Mouse (Mus musculus) mouse trophoblast stem cell (cell line): Measurements from ENCODE around the gene Dlg5.

Experiments
- in situ Hi-C, 2 experiments: fragments of 300-500 bp; cut with MseI, MboI; formaldehyde crosslinking; loops; 2 replicates in 1 of 2; 3 replicates in 1 of 2; pipeline ENCODE4 v1.15.1; 2025

Gene Dlg5

DNA sequence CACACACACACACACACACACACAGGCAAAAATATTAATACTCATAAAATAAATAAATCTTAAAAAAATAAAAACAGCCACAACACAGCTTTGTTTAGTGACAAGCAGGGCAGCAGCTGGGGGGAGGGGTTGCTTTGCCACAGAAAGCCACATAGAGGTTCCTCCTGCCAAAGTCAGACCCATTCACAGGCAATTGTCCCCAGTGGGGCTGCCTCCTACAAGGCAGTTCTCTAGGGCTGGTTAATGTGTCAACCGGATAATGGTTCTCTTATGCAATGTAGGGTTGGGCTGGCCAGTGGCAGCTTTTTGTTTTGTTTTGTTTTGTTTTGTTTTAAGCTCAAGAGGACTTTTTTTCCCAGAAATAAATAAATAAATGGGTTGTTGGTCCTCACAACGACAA is 11.3 kb downstream of the Dlg5 start:
- in situ Hi-C loops: no loop called here

DNA sequence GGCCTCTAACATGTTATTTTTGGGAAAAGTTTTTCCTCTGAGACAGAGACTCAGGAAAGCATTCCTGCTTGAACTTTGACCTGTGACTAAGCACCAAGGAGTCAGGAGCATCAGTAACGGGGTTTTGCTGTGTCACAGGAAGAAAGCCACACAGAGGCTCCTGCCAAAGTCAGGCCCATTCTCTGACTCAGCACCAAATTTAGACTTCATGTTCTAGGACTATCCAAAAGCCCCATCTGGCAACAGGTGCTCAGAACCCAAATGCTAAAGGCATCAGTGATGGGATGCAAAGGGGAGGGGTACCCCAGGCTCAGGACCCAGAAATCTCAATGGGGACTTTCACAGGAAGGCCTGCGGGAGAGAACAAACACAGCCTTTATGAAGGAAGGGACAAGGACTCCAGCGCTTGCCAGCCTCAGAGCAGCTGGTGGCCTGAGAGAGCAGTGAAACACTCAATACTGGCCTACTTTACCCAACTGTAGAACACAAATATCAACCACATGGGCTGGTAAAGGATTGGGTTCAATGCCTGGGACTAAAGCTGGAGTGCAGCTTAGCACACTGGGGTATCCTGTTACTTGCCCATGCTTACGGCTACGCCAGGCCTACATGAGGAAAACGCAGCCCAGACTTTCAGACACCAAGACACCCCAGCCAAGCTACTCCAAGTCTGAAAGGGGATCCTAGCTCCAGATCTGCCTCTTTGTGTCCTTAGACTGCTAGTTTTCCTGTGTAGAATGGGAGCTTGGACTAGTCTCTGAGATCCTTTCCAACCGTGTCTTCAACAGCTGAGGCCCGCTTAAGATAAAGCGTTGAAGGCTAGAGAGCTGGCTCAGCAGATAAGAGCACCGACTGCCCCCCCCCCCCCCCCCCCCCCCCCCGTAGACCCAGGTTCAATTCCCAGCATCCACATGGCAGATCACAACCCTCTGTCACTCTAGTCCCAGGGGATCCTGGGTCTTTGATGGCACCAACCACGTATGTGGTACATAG is 12.8 kb downstream of the Dlg5 start:
- in situ Hi-C loops: no loop called here

- in situ Hi-C loops: no loop called here
Observed at GRCm38 (mm10) chr14:24228549-24228948, 17.2 kb downstream of the Dlg5 start.

- in situ Hi-C loops: no loop called here
Observed at GRCm38 (mm10) chr14:24227015-24227414, 18.7 kb downstream of the Dlg5 start.

- in situ Hi-C loops: no loop called here
Observed at GRCm38 (mm10) chr14:24226344-24226743, 19.4 kb downstream of the Dlg5 start.

- in situ Hi-C loops: no loop called here
Observed at GRCm38 (mm10) chr14:24222759-24223158, 23.0 kb downstream of the Dlg5 start.

DNA sequence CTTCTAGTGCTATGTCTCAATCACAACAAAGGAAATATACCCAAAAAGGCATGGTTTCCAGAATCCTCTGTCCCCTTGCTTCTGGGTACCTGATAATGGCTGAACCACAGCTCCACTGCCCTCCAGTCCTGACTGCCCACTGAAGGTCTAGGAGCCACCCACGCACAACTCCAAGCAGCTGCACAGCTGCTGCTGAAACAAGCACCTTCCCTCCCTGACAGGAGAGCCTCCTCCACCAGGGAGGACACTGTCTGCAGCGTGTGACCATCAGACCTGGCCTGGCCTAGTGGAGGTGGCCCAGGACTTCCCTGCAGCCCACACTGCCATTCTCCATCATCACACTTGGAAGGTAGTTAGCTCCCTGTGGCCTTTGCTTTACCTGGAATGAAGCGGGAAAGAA is 23.4 kb downstream of the Dlg5 start:
- in situ Hi-C loops: no loop called here

DNA sequence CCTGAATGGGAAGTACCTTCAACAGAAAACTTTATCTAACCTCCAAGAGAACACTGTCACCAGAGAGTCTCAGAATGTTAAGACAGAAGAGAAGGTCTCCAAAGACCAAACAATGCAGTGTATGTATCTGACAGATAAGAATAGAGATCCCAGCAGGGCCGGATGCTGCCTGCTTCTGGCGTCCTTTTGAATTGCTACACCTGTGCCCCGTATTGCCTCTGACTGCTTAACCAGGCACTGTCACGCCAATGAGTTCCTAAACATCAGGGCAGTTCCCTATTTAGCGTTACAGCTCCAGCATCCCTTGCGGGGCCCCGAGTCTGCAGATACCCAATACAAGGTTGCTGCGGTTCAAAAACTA is 28.4 kb downstream of the Dlg5 start:
- in situ Hi-C loops: no loop called here

DNA sequence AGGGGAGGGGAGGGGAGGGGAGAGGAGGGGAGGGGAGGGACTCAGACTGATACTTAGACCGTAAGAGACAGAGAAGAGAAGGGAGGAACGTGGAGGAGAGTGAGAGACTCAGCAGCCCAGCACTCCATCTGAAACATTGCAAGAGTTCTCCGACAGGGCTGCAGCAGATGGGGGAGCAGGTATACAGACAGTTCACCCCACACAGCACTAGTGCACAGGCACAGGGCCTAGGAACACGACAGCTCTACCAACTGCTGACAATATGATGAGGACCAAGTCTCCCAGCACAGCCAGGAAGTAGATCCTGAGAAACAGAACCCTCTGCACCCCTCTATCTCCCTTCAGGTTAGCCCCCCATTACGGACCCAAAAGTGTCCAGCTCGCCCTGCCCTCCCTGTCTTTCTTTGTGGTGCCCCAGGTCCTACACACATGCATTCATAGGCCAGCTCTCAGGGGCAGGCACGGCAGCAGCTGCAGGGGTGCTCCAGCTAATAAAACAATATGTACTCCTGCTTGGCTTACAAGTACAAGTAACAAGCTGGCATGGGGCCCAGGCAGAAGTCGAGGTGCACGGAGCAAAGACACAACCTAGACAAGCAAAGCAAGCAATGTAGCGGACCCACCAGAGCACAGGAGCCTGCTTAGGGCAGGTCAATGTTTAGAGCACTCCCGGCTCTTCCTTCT is 28.9 kb downstream of the Dlg5 start:
- in situ Hi-C loops: no loop called here

GRCm38 (mm10) chr14:24216064-24216463 is 29.7 kb downstream of the Dlg5 start:
- in situ Hi-C loops: no loop called here

DNA sequence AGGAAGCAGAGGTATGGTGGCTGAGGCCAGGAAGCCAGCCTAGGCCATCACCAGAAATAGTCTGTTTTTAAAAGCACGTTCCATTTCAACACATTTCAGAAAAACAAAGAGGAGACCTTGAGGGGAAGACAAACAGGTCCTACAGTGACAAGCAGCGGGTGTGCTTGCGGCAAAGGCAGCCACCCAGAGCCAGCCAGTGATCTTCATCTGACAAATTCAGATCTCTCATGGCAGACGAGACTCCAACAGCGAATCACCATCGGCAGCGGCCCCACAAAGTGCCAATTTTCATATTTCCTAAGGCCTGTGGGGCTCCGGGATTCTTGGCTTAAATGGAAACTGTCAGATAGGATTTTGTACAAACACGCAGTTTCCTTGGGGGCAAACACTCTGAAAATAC is 31.3 kb downstream of the Dlg5 start:
- in situ Hi-C loops: no loop called here

DNA sequence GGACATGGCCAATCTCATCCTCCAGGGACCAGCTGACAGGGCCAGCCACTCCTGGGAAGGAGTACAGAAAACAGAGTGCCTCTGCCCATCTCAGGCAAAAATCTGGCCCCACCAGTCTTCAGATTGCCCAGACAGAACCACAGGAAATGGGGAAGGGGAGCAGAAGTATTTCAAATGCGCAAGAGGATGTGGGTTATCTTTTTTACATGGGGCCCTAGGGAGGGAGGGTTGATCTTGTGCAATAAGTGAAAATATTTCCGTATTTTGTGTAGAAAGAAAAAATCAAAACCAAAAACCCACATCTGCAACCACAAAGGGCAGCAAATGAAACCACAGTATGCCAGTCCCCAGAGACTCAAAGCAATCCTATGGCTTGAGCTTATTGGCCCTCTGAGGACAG is 32.4 kb downstream of the Dlg5 start:
- in situ Hi-C loops: no loop called here

- in situ Hi-C loops: no loop called here
Observed at GRCm38 (mm10) chr14:24212861-24213260, 32.9 kb downstream of the Dlg5 start.

DNA sequence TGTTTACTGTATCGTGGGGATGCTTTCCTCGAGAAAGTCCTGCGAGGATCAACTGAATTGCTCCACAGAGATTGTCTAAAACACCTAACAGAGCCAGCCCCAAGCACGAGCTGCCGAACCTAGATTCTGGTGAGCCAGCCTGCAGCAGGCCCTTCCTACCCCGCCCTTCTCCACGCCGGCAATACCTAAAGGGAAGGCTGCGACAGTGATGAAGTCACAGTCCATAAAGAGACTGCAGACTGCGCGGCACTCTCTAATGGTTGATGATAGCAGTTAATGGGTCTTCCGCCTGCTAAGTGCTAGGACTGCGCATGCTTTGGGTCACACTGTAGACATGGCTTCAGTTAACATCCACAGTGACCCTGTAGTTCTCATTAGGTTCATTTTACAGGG is 38.4 kb downstream of the Dlg5 start:
- in situ Hi-C loops: no loop called here

DNA sequence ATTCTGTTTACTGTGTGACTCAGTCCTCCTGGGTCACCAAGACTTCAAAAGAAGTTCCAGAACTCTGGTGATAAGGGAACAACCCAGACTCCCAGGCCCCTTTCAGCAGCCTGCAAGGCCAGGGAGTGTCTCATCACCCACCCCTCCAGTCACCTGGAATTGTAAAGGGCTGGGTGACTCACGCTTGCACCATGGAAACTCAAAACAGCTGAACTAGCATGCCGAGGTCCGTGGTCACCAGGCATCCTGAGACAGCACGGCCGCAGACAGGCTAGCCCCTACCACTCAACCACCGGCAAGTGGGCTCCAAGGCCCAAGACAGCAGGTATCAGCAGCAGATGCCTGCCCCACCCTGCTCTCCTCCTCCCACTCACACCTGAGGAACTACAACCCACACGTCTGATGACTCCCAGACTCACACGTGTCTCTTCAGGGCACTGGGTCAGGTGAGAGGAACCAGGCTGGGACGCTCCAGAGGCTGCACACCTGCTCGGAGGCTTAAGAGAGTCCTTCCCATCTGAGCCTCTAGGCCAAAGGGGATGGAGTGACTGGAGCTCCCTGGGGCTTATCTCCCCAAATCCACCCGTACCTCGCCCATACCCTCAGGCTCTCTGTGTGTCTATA is 38.9 kb downstream of the Dlg5 start:
- in situ Hi-C loops: no loop called here

- in situ Hi-C loops: no loop called here
Observed at GRCm38 (mm10) chr14:24206314-24206713, 39.4 kb downstream of the Dlg5 start.

GRCm38 (mm10) chr14:24205281-24205871 is 40.3 kb downstream of the Dlg5 start:
- in situ Hi-C loops: no loop called here

DNA sequence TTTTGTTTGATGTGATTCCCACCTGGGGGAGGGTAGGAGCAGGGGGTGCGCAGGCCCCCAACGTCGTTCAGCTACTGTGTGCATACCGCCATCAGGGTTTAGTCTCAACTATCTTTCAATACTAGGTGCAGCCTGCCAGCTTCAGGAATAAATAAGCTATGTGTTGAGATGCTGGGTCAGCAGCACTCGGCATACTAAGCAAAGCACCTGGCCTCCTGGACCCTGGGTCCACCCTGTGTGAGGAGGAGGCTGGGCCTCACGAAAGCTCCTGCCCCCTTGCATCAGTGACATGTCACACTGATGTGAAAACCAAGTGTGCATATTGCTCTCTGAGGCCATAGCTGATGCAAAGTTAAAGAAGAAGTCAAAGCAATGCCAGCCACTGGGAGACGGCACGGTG is 42.5 kb downstream of the Dlg5 start:
- in situ Hi-C loops: no loop called here

- in situ Hi-C loops: no loop called here
Observed at GRCm38 (mm10) chr14:24200771-24201170, 44.9 kb downstream of the Dlg5 start.

DNA sequence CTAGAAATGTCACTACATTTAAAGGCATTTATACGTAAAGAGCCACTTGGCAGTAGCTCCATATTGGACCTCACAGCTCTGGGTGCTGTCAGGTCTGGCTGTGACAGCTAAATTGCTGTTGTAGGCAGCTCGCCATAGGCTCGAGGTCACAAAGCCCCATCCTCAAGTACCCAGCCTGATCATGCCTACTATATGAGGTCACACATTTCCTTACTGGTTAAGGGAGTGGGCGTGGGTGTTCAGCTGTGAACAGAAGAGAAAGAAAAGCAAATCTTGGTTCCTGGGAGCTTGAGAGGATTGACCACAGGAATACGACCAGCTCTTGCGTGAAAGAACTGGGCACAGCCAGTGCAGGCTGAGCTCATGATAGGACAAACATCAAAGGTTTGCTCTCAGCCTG is 46.0 kb downstream of the Dlg5 start:
- in situ Hi-C loops: no loop called here

GRCm38 (mm10) chr14:24197865-24198264 is 47.9 kb downstream of the Dlg5 start:
- in situ Hi-C loops: no loop called here

DNA sequence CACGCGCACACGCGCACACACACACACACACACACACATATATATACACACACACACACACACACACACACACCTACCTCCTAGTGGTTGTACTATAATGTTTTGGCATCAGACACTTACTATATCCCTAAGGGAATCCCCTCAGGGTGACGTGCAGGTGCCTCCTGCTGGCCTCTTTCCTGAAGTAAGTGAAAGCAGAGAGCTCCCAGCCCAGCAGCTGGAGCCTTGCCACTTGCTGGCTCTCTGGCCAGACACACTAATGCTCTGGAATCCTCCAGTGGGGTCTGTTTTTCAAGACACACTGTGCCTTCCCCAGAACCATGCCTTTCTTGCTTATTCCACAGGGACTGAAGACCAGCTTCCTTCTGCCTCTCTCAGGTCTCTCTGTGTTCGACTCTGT is 48.8 kb downstream of the Dlg5 start:
- in situ Hi-C loops: no loop called here
